Mouse (Mus musculus) cerebellum, adult 2 months (tissue): ENCODE data around the gene Olfr819. TPM values are rescaled to one million over a fixed set of nuclear protein-coding genes. Genes with fewer than 3 reads are reported as not detected.

Experiments used
- DNase-seq, 2 experiments: peaks; one replicate each; pipeline ENCODE4 v3.0.0; 2021
- H3K27ac ChIP-seq: fragments of 200-500 bp; 2 replicates; pipeline ENCODE4 v1.5.1; 2012; ENCODE audit warnings: low read length, control low read depth, inconsistent platforms; ENCODE audit not compliant: insufficient read depth
- H3K27me3 ChIP-seq: fragments of 200-500 bp; 2 replicates; pipeline ENCODE4 v1.6.1; 2012; ENCODE audit warnings: inconsistent platforms, mild to moderate bottlenecking, low read length, moderate library complexity; ENCODE audit not compliant: control insufficient read depth, insufficient read depth
- H3K4me1 ChIP-seq: fragments of 200-500 bp; 2 replicates; pipeline ENCODE4 v1.6.1; 2011; ENCODE audit warnings: low read length; ENCODE audit not compliant: control insufficient read depth, insufficient read depth
- H3K4me3 ChIP-seq: fragments of 200-500 bp; replicated peaks from 2 replicates; pipeline ENCODE3; 2011; ENCODE audit warnings: mild to moderate bottlenecking, low read depth, low read length, control low read depth; ENCODE audit not compliant: insufficient read depth
- CTCF ChIP-seq: fragments of 200-500 bp; IDR thresholded peaks from 2 replicates; pipeline ENCODE4 v1.5.1; 2011; ENCODE audit warnings: low read depth, mild to moderate bottlenecking, control low read depth, low read length, moderate library complexity, borderline replicate concordance; ENCODE audit not compliant: insufficient read depth
- POLR2A ChIP-seq: fragments of 200-500 bp; IDR thresholded peaks from 2 replicates; pipeline ENCODE4 v1.6.1; 2011; ENCODE audit warnings: low read length, control low read depth, borderline replicate concordance; ENCODE audit not compliant: insufficient read depth
- WGBS: fragments of 180-500 bp; shearing (Covaris S2); methylation state at CpG from one replicate; pipeline ENCODE4 v1.1.7; 2018; 5-methylcytosine and 5-hydroxymethylcytosine counted together
- polyA plus RNA-seq: library from polyadenylated mRNA; depleted of rRNA; stranded (reverse); fragments of >200 nt; gene quantifications from 2 replicates; pipeline ENCODE4 v1.2.3, GENCODE M21; 2012; rRNA removed

Olfr819 gene
- polyA plus RNA-seq, 1 experiment, result not detected

- H3K27ac ChIP-seq, result no peak within 1 kb of the TSS
- TF ChIP-seq CTCF, result no peak
- TF ChIP-seq POLR2A, result no peak
- 50% methylated on average over 1 of the region's 1 CpGs for WGBS
- H3K27me3 ChIP-seq, result no peaks in the 10 kb centered on the region
- DNase-seq, result no peak
- no peak within 1 kb of the TSS for H3K4me3 ChIP-seq
- H3K4me1 ChIP-seq, result no peaks in the 10 kb centered on the region
Observed at GRCm38 (mm10) chr10:129915497-129915896, 51.6 kb downstream of the Olfr819 start, which contains the start of gene Olfr816. Gene Olfr816 (minus strand): TSS chr10:129915597.

Other genes starting within 250 kb of the Olfr819 start
- gene Olfr805, start 237.9 kb downstream of the Olfr819 start, polyA plus RNA-seq, result not detected in 2 replicates
- gene Olfr806, start 225.3 kb downstream of the Olfr819 start, polyA plus RNA-seq, result not detected in 2 replicates
- gene Olfr807, start 209.5 kb downstream of the Olfr819 start, polyA plus RNA-seq, result not detected in 2 replicates
- gene Olfr808, start 201.8 kb downstream of the Olfr819 start, polyA plus RNA-seq, result not detected in 2 replicates
- gene Olfr809, start 192.6 kb downstream of the Olfr819 start, polyA plus RNA-seq, result not detected in 2 replicates
- gene Olfr810, start 172.3 kb downstream of the Olfr819 start, polyA plus RNA-seq, result not detected in 2 replicates
- not detected in 2 replicates for gene Olfr811, start 162.9 kb downstream of the Olfr819 start, polyA plus RNA-seq
- not detected in 2 replicates for gene Olfr812, start 121.2 kb downstream of the Olfr819 start, polyA plus RNA-seq
- not detected in 2 replicates for gene Olfr813, start 111.9 kb downstream of the Olfr819 start, polyA plus RNA-seq
- gene Olfr814, start 87.4 kb downstream of the Olfr819 start, polyA plus RNA-seq, result not detected in 2 replicates
- not detected in 2 replicates for gene Olfr815, start 61.4 kb downstream of the Olfr819 start, polyA plus RNA-seq
- gene Olfr816, start 51.7 kb downstream of the Olfr819 start, polyA plus RNA-seq, result not detected in 2 replicates
- gene Olfr818, start 18.2 kb downstream of the Olfr819 start, polyA plus RNA-seq, result not detected in 2 replicates
- gene Olfr247, start 8.9 kb upstream of the Olfr819 start, polyA plus RNA-seq, result not detected in 2 replicates
- not detected in 2 replicates for gene Gm10310, start 17.8 kb upstream of the Olfr819 start, polyA plus RNA-seq
- not detected in 2 replicates for gene Olfr820, start 45.4 kb upstream of the Olfr819 start, polyA plus RNA-seq
- gene Olfr821, start 63.1 kb upstream of the Olfr819 start, polyA plus RNA-seq, result not detected in 2 replicates
- not detected in 2 replicates for gene Olfr822, start 103.9 kb upstream of the Olfr819 start, polyA plus RNA-seq
- gene Olfr823, start 148.1 kb upstream of the Olfr819 start, polyA plus RNA-seq, result not detected in 2 replicates
- not detected in 2 replicates for gene Olfr824, start 162.7 kb upstream of the Olfr819 start, polyA plus RNA-seq
- not detected in 2 replicates for gene Olfr825, start 199.5 kb upstream of the Olfr819 start, polyA plus RNA-seq
- not detected in 2 replicates for gene Olfr826, start 216.9 kb upstream of the Olfr819 start, polyA plus RNA-seq
- not detected in 2 replicates for gene Olfr827, start 247.1 kb upstream of the Olfr819 start, polyA plus RNA-seq